Mouse (Mus musculus): ENCODE data around the gene Mkrn2. TPM values are rescaled to one million over a fixed set of nuclear protein-coding genes. Genes with fewer than 3 reads are reported as not detected.

Mkrn2 gene
- polyA plus RNA-seq, 1 experiment, result 21.5 TPM

Other genes with a start within 250 kb of the Mkrn2 start
- 9.4 and 10.8 TPM in 2 replicates for gene Pparg, start 241.0 kb upstream of the Mkrn2 start, polyA plus RNA-seq (2012; rRNA removed)
- 26.9 and 27.1 TPM in 2 replicates for gene Tsen2, start 57.2 kb upstream of the Mkrn2 start, polyA plus RNA-seq (2012; rRNA removed)
- 0.06 and 0.18 TPM in 2 replicates for gene Mkrn2os, start 9.3 kb upstream of the Mkrn2 start, polyA plus RNA-seq (2012; rRNA removed)
- 143 and 144 TPM in 2 replicates for gene Raf1, start 74.7 kb downstream of the Mkrn2 start, polyA plus RNA-seq (2012; rRNA removed)
- gene Tmem40, start 160.5 kb downstream of the Mkrn2 start, polyA plus RNA-seq (2012; rRNA removed), result 15.3 and 24.4 TPM in 2 replicates
- gene Cand2, start 172.6 kb downstream of the Mkrn2 start, polyA plus RNA-seq (2012; rRNA removed), result 5.1 and 5.7 TPM in 2 replicates
- 936 and 1,149 TPM in 2 replicates for gene Rpl32, start 206.8 kb downstream of the Mkrn2 start, polyA plus RNA-seq (2012; rRNA removed)
- 5.4 and 5.5 TPM in 2 replicates for gene Efcab12, start 236.5 kb downstream of the Mkrn2 start, polyA plus RNA-seq (2012; rRNA removed)